Comparison of ENCODE assay signal across 13 mouse cellular contexts in the genomic region with DNA sequence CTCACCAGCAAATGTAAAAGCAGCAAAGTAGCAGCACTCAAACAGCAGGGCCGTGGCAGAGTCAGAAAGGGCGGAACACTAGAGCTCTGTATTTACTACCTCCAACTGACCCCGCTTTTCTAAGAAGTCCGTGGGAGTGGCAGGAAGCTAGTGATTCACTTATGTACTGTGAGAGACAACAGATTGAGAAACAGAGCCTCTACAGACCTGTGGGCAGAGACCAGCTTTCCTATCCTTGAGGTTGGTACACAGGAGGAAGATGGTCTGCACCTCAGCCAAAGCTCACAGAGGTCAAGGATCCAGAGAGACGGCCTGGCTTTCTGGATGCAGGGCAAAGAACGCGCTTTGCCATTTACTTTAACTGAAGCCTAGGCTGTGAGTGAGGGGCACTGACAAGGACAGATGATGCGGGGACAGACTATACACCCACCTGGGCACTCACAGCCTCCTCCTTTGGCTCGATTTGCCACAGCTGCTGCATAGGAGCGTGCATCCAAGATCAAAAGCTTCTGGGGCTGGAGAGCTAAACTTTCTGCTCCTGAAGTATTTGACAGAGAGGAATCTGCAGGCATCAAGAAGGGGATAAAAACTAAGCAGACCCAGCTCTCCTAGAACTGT. TPM values are rescaled to one million over a fixed set of nuclear protein-coding genes. Genes with fewer than 3 reads are reported as not detected.
A peak's percentile ranks its signal among the peaks of the same experiment; 100 is the strongest.
DNase-seq lines count a peak whose midpoint lies in the region; ATAC-seq and TF ChIP-seq lines count a peak whose summit lies in the region.
"Had no signal": no experiment of that assay in that cellular context is flagged by ENCODE, and none has a peak within 500 bp of the region (broad histone marks: within the 10 kb centered on the region; RNA-seq: fewer than 3 reads in every experiment).

No protein-coding gene starts in this region.

- H3K9me3 ChIP-seq in kidney, embryonic 16.5 days (ENCODE audit: low read length): no peaks in the 10 kb centered on the region
- H3K9me3 ChIP-seq in midbrain, postnatal 0 days (ENCODE audit: low read length): no peaks in the 10 kb centered on the region
- H3K9me3 ChIP-seq: forebrain, embryonic 13.5 days; stomach, embryonic 15.5 days had no signal

- no peak overlapping the region for H3K4me2 ChIP-seq in kidney, embryonic 16.5 days (replicated peaks; ENCODE audit: low read depth, low read length)
- H3K4me2 ChIP-seq in midbrain, postnatal 0 days (ENCODE audit: low read depth, low read length, poor library complexity, severe bottlenecking): no peak overlapping the region
- H3K4me2 ChIP-seq: forebrain, embryonic 13.5 days; lung, embryonic 14.5 days; stomach, embryonic 15.5 days had no signal

- DNase-seq in kidney, postnatal 10 days: no peak
- peak; percentile 52 for DNase-seq in lung, postnatal 25 days (ENCODE audit: low spot score)
- DNase-seq in midbrain, postnatal 0 days (ENCODE audit: low spot score): no peak
- no peak for DNase-seq in gastrocnemius, postnatal 36 days
- DNase-seq: lung, embryonic 14.5 days had no signal

- no peak for TF ChIP-seq CTCF in midbrain, postnatal 0 days (IDR thresholded peaks at IDR 0.05)

- no peak overlapping the region for H3K4me3 ChIP-seq in kidney, embryonic 16.5 days (ENCODE audit: low read length)
- no peak overlapping the region for H3K4me3 ChIP-seq in midbrain, postnatal 0 days (ENCODE audit: low read depth, low read length)
- H3K4me3 ChIP-seq: forebrain, embryonic 13.5 days; stomach, embryonic 15.5 days had no signal

- intact Hi-C loops in gastrocnemius, postnatal 36 days (cut with DNase I): no loop called here

- ATAC-seq in kidney, embryonic 16.5 days (ENCODE audit: low FRiP score, low TSS enrichment): peak; percentile 23; the same call in 1 of the 2 replicates
- ATAC-seq in CD4-positive, CD25-positive, alpha-beta regulatory T cell, adult 4 months: peak; percentile 93
- peak; percentile 94 for ATAC-seq in activated CD4-positive, CD25-positive, alpha-beta regulatory T cell, adult 4 months
- no peak for ATAC-seq in midbrain, postnatal 0 days (ENCODE audit: low FRiP score)
- ATAC-seq: forebrain, embryonic 13.5 days; hindbrain, postnatal 0 days; midbrain, embryonic 16.5 days had no signal

- peaks cover 4% of the 10 kb centered on the region; the same call in 1 of the 2 replicates for H3K4me1 ChIP-seq in kidney, embryonic 16.5 days (ENCODE audit: insufficient read depth, low read length)
- H3K4me1 ChIP-seq in midbrain, postnatal 0 days (ENCODE audit: insufficient read depth, low read length): no peaks in the 10 kb centered on the region
- H3K4me1 ChIP-seq: stomach, embryonic 15.5 days had no signal

- peaks cover 16% of the 10 kb centered on the region for H3K36me3 ChIP-seq in kidney, embryonic 16.5 days (ENCODE audit: insufficient read depth, low read length)
- H3K36me3 ChIP-seq in midbrain, postnatal 0 days (ENCODE audit: insufficient read depth, low read length): peaks cover 9% of the 10 kb centered on the region

- H3K9ac ChIP-seq in kidney, embryonic 16.5 days (replicated peaks; ENCODE audit: low read length): no peak overlapping the region
- no peak overlapping the region for H3K9ac ChIP-seq in midbrain, postnatal 0 days (replicated peaks; ENCODE audit: low read length, poor library complexity, severe bottlenecking)
- H3K9ac ChIP-seq: forebrain, embryonic 13.5 days; lung, embryonic 14.5 days; stomach, embryonic 15.5 days had no signal

- H3K27me3 ChIP-seq in kidney, embryonic 16.5 days (ENCODE audit: insufficient read depth, low read length): no peaks in the 10 kb centered on the region
- no peaks in the 10 kb centered on the region for H3K27me3 ChIP-seq in midbrain, postnatal 0 days (ENCODE audit: insufficient read depth, low read length)
- H3K27me3 ChIP-seq: forebrain, embryonic 13.5 days; stomach, embryonic 15.5 days had no signal

- no peak overlapping the region for H3K27ac ChIP-seq in kidney, embryonic 16.5 days (ENCODE audit: low read length)
- H3K27ac ChIP-seq in midbrain, postnatal 0 days (ENCODE audit: low read depth, low read length): no peak overlapping the region
- H3K27ac ChIP-seq: forebrain, embryonic 13.5 days; hindbrain, postnatal 0 days; stomach, embryonic 15.5 days had no signal

- WGBS in kidney, embryonic 16.5 days: 45% methylated on average over 10 of the region's 10 CpGs
- 85% methylated on average over 10 of the region's 10 CpGs for WGBS in midbrain, postnatal 0 days

RNA-seq across cellular contexts. Expression of a gene that starts 56.7 kb away (rescaled TPM):
- polyA plus RNA-seq in kidney, embryonic 16.5 days (2015; fragmentation: Nextera tagmentation; extraction: Ambion mirVana): 0.51 and 0.66 TPM in 2 replicates
- under 1 TPM; 0.42 to 0.98 TPM for polyA plus RNA-seq in CD4-positive, CD25-positive, alpha-beta regulatory T cell, adult 4 months (2017; shearing (Covaris generic))
- polyA plus RNA-seq in activated CD4-positive, CD25-positive, alpha-beta regulatory T cell, adult 4 months (2017; shearing (Covaris generic)): 1 to 10 TPM in 1 of 2 experiments, under 1 TPM in 1; 0.46 to 1.0 TPM
- total RNA-seq in midbrain, postnatal 0 days (2014; rRNA removed): not detected in 2 replicates
- 0.10 TPM in 1 of 2 replicates, not detected in the other for polyA plus RNA-seq in midbrain, postnatal 0 days (2015; fragmentation: Nextera tagmentation; extraction: Ambion mirVana)
- not detected for total RNA-seq in gastrocnemius, postnatal 36 days (2021)
- total RNA-seq: hindbrain, postnatal 0 days; left cerebral cortex, postnatal 25 days had no signal
- polyA plus RNA-seq: hindbrain, postnatal 0 days had no signal
